Mouse (Mus musculus): ENCODE data around the gene Olfr1185-ps1.
"Not testable (repeated sequence)": the region's sequence is repeated elsewhere in the genome, so short reads cannot be mapped to it uniquely, and the experiment has no call there.

The Olfr1185-ps1 gene

GRCm38 (mm10) chr2:88493020-88493419 is at the start of gene Olfr1185-ps1:
Gene Olfr1185-ps1 (plus strand): TSS chr2:88493320.
- no peak for DNase-seq (ENCODE audit: low read depth in 2 of 2, low spot score in 2 of 2)

GRCm38 (mm10) chr2:88449031-88449430 is 44.1 kb upstream of the Olfr1185-ps1 start, which contains the start of gene Gm13757:
Gene Gm13757 (minus strand): TSS chr2:88449131.
- DNase-seq (ENCODE audit: low read depth in 2 of 2, low spot score in 2 of 2), result no peak

DNA sequence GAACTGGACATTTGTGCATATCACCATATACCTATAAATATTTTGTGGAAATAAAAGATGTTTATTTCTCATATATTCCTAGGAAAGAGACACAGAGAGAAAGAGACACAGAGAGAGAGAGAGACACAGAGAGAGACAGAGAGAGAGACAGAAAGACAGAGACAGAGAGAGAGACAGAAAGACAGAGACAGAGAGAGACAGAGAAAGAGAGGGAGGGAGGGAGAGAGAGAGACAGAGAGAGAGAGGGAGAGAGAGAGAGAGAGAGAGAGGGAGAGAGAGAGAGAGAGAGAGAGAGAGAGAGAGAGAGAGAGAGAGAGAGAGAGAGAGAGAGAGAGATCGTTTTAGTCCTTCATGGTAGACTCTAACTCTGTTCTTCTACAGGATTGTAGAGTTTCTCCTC is 38.6 kb upstream of the Olfr1185-ps1 start, which contains the start of gene Olfr1183:
Olfr1183 (plus strand) TSS at position 301 of the 400 bp plus-strand sequence.
- DNase-seq (ENCODE audit: low read depth in 2 of 2, low spot score in 2 of 2), result not testable (repeated sequence)

GRCm38 (mm10) chr2:88483298-88483697 is 9.8 kb upstream of the Olfr1185-ps1 start, which contains the start of gene Olfr1184:
Gene Olfr1184 (plus strand): TSS chr2:88483598.
- no peak for DNase-seq (ENCODE audit: low read depth in 2 of 2, low spot score in 2 of 2)

GRCm38 (mm10) chr2:88518251-88518650 is 25.1 kb downstream of the Olfr1185-ps1 start, which contains the start of gene Olfr1186:
Gene Olfr1186 (plus strand): TSS chr2:88518551.
- DNase-seq (ENCODE audit: low read depth in 2 of 2, low spot score in 2 of 2), result no peak

DNA sequence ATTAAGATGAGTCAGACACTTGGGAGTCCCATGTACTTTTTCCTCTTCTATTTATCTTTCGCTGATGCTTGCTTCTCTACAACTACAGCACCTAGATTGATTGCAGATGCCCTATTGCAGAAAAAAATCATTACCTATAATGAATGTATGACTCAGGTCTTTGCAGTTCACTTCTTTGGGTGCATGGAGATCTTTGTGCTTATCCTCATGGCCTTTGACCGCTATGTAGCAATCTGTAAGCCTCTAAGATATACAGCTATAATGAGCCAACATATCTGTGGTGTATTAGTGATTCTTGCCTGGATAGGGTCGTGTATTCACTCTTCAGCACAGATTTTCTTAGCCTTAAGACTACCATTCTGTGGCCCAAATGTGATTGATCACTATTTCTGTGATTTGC is 32.6 kb downstream of the Olfr1185-ps1 start:
- no peak for DNase-seq (ENCODE audit: low read depth in 2 of 2, low spot score in 2 of 2)
